Mouse (Mus musculus) gastrocnemius, adult 18-20 months (tissue): ENCODE data around the gene Nrf1. TPM values are rescaled to one million over a fixed set of nuclear protein-coding genes. Genes with fewer than 3 reads are reported as not detected.

Experiments
- DNase-seq: peaks from one replicate; pipeline ENCODE4 v3.0.0; 2021; ENCODE audit warnings: low spot score
- total RNA-seq, 2 experiments: library from RNA; stranded (reverse); gene quantifications; 2 replicates each; pipeline ENCODE4 v1.2.3; 2021

Gene Nrf1
- total RNA-seq, 2 experiments from 2014 or later, result 9.8 to 10.8 TPM

DNA sequence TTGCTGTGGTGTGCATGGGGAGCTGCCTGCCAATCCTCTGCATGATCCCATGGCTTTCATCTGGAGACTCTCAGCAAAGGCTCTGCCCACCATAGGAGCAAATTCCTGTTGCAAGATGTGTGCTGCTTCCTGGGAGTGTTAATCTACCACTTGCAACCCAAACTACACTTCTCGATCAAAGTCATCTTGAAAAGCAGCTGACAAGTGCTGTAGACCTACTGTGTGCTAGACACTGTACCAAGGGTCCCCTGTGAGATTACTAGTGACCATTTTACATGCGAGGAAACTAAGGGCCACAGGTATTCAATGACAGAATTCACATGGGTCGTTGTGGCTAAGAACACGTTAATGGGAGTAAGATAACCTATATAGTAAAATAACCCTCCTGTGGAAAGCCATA, 95.5 kb downstream of the Nrf1 start:
- DNase-seq, result no peak

DNA sequence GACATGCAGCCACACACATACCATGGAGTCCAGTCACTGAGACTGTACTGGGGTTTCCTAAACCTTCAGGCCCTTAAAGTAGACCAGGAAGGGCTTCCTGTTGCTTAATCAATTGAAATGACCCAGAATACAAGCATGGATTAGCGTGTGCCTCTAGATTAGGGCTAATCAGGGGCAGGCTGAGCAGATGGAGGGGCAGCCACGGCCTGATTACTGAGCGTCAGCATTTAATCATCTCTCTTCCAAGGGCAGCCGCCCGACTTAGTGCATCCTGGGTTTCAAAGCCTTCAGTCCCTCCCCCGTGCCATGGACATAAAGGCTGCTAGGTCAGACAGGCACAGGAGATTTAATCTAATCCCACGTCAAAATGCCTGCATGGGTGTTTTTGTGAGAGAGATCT, 99.3 kb downstream of the Nrf1 start:
- no peak for DNase-seq

DNA sequence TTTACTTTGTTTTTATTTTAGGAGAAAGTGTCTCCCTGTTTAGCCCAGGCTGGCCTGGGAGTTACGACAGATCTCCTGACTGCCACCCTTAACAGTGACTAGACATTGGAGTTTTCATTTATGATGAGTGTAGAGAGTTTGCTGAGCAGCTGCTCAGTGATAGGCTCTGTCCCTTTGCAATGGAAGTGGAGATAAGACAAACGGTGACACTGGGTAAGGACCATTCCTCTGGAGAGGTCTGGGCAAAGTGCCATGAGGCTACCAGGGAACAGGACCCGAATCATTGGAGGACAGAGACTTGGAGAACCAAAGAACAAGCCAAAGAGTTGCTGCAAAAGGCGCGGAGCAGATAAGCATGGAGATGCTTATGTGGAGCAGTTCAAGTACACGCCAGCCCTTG, 100.0 kb downstream of the Nrf1 start:
- DNase-seq, result no peak

DNA sequence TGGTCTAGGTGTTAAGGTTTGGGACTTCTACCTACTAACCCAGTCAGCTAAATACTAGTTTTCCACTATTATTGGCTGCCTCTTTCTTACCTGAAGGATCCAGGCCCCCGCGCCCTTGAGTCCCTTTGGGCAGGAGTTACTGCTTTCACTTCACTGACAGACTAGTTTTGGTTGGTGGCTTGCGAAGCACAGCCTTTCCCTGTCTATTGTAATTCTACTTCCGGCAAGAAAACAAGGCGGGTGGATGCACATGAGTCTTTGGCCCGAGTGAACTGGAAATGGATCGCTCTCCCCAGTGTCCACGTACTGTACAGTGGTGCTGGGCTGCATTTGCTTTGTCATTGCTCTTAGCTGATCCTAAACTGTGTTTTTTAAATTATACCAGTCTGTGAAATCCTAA, 102.7 kb downstream of the Nrf1 start:
- no peak for DNase-seq

DNA sequence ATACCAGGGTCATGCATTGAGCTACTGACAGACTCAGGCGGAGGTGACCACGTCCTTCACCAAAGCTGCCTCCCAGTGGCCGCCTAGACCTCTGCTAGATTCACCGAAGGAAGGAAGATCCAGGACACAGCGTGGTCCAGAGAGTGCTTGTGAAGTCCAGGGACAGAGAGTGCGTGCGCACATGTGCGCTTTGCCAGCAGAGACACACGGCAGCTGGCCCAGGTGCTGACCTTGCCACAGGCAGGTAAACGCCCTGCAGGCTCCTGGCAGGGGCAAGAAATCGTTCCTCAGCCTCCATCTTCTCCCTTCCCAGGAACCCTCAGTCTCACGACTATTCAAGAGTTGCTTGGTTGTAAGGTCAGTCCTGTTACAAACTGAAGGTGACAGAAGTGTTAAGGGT, 104.4 kb downstream of the Nrf1 start:
- DNase-seq, result no peak

DNA sequence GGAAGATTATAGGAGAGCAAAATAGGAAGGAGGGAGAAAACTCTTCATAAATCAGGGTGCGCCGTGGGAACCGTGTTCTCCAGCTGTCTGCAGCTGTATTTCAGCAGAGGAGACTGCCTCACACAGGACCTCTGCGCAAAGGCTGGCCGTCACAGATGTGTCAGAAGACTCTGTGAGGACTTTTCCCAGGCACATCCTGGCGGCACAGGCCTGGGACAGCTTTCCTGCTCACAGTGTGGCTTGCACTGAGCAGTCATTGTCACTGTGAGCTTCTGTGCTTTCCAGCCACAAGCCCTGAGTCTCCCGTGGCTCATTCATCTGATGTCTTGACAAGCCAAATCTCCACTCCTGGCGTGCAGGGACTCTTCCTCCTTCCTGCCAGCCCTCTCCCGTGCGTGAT, 104.9 kb downstream of the Nrf1 start:
- DNase-seq, result no peak

DNA sequence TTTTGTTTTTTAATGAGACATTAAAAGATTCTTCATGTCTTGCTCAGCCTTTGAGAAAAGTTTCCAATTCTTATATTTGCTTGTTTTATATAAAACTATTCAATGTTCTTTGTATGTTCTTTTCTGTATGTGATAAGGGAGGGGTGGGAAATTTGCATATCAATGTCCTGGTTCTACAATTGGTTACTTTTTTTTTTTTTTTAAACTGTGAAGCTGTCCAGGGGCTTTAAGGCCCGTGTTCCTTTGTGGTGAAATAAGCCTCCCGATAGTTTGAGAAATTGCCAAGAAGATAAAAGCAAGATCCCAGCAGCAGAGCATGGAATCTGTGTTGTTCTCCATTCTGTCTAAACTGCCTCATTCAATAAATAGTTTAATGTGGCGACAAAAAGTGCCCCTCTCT, 105.3 kb downstream of the Nrf1 start:
- no peak for DNase-seq

DNA sequence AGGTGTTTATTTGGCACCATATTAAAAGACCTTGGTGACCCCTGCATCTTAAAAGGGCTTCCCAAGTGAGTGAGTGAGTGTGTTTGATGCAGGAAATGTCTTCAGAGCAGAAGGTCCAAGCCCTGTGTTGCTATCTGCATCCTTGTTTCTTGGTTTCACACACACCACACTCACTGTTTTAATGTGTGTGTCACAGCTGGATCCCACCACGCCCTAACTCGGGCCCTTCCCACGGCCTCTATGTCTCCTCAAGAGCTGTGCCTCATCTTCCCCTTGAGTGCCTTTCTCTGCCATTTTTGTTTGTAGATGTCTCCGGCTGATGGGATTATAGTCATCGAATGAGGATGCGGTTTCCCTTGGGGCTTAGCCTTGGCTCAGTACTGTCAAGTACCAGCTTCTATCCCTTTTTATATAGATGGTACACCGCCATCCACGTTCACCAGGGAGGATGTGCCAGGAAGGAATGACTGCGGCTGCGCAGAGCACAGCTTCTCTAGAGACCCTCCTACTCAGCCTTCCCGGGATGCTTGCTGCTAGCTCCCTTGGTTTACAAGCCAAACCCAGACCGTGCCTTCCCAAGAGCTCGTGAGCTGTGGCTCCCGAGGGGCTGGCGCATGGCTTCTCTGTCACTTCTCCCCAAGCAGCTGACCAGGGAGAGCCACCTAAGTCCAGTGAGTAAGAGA, 106.1 kb downstream of the Nrf1 start:
- no peak for DNase-seq

DNA sequence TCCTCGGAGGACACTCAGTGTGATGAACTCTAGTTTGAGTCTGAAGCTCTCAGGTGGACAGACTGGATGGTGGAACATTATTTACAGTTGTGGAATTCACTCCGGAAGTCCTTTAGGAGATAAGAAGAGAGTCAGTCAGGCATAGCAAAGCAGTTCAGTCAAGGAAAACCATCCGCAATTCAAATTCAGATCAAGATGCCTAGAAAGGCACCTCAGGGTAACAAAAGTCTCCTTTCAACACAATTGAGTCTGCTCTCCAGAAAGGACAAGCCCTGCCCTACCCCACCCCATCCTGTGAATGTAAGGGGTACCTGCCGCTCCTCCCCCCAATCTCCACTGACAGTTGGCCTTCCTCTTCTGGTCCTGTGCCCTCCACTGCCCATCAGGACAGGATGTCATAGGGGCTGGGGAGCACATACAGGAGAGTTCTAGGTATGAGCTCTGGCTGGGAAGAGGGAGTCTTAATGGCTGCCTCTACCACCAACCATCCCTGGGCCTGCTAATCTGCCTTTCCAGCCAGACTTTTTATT, 111.8 kb downstream of the Nrf1 start:
- DNase-seq, result no peak

DNA sequence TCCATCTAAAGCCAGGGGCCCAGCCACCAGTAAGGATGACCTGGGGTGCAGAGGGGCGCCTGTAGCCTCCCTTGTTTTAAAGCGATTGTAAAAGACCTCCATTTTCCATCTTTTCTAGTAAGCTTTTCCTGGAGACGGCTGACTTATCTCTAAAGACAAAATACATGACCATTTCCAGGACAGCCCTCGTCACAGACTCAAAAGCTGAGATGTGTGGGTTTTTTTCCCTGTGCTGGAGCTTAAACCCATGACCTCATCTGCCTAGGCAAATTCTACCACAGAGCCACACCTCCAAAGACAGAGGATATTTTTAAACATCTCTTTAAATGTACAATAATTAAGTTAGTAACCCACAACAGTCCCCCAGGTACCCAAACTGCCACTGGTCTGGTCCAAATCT, 112.6 kb downstream of the Nrf1 start:
- no peak for DNase-seq

DNA sequence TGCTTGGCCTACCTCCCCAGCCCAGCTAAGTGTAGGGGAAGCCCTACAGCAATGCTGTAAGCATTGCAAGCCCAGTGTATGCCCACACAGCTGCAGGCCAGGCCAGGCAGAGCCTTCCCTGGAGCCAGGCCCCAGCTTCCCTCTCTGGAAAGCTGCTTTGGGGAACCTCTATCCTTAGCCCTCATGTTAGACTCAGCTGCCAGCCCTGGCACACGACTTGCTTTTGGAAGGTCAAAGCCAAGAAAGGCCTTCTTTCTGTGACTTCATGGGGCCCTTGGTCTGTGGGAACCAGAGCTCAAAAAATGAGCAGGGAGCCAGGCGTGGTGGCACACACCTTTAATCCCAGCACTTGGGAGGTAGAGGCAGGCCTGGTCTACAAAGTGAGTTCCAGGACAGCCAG, 113.8 kb downstream of the Nrf1 start:
- no peak for DNase-seq

DNA sequence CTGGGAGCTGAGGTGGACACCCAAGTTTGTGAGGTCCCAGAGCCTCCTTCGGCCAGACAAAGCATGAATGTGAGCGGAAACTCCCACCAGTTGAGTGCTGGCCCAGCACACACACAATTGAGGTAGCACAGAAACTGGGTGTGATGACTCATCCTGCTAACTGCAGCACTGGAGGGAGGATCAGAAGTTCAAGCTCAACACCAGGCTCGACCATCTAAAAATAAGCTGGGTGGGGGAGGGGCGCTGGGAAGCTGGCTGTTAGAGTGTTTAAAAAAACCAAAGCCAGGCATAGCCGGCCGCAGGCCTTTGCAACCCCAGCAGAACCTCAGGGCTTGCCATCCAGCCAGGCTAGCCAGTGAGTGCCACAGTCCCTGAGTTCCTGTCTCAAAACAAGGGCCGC, 114.3 kb downstream of the Nrf1 start:
- no peak for DNase-seq

DNA sequence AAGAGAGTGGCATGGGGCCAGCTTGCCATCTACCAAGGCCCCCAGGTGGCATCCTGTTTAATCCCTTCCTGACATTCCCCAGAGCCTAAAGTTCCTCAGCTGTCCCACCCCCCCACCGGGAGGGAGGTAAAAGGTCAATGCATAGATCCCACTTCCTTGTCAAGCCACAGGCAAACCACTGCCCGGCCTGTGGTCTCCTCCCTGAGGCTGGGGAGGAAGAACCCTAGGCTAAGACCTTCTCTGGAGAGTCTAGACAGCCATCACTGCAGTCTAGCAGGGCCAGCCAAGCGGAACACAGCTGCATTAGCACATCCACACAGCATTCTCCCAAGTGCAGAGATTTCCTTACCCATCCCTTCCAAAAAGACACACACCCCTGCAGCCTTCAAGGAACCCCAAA, 118.6 kb downstream of the Nrf1 start:
- no peak for DNase-seq

DNA sequence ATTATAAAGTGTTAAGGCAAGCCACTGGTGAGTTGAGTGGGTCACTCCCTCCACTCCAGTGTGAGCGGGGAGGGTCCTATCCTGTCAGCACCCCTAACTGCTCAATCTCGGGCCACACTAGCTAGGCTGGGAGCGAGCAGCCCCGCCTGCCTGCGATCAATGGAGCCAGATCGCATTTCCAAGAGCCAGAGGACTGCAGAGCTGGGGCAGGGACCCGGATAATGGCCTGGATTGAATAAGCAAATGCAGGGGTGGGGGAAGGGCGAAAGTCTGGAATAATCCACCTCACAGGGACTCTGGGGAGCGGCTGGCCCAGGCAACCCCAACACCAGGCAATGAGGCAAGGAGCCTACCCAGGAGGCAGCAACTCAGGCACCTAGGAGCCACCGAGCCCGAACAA, 119.4 kb downstream of the Nrf1 start:
- DNase-seq, result no peak

DNA sequence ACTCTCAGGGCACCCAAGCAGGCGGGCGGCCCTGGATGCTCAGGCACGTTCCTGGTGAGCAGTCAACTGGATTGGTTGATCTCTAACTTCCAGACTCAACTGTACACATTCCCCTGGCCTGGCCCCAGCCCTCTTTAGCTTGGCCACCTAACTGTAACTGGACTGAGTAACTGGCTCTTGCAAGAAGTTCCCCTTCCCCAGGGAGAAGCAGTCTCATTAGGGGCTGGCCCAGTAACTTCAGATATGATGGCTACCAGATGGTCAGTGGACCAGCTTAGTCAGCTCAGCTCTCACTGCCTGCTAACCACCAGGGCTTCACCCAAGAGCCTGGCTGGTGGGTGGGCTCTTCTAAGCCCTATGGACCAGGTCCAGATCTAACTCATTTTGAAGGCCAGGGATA, 120.5 kb downstream of the Nrf1 start:
- DNase-seq, result peak; percentile 32

DNA sequence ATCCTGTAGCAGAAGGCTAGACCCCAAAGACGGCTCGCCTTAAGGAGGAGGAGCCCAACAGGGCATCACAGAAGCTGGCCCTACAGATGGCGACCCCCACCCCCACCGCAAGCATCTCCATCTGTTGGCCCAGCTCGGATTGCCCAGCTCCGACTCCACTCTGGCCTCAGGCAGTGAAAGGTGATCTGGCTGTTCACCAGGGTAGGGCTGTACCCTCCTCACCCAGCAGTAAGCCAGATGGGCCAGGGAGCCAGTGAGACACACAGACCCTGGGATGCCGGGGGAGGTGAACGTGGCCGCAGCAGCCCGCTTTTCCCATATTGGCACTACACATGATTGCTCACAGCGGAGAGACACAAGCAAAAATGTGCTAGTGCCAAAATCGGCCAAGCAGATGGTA, 121.4 kb downstream of the Nrf1 start:
- DNase-seq, result no peak

DNA sequence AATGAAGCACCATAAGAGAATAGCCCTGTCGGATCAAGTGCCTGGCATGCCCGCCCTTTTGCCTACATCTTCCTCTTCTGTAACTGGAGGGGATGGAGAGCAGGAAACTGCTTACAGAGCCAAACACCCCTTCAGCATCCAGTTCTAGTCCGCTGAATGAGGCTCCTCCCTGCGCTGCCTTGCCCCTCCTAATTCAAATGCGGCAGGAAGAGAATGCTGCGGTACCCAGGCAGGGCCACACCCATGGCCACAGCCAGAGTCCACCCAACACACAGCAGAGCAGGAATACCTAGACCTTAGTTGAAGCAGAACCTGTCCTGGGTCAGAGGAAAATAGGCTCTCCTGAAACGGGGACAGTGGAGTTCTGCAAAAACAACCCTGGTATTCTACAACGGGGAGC, 123.4 kb downstream of the Nrf1 start:
- DNase-seq, result no peak

DNA sequence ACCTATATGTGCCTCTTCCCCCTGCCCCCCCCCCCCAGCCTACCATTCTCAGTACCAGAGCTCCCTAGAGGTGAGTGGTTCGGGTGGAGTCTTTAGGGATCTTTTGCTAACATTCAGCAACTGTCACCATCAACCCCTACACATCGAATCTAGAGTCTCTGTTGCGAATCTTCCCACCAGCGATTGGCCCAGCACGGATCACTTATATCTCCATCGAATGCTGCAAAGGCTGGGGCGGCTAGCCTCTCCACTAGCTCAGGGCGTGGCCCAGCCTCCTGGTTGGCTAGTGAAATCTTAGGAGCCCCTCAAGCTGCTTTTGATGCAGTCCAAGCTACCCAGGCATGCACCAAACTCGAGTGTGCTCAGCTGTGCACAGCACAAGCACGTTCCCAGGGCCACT, 124.2 kb downstream of the Nrf1 start:
- DNase-seq, result no peak

DNA sequence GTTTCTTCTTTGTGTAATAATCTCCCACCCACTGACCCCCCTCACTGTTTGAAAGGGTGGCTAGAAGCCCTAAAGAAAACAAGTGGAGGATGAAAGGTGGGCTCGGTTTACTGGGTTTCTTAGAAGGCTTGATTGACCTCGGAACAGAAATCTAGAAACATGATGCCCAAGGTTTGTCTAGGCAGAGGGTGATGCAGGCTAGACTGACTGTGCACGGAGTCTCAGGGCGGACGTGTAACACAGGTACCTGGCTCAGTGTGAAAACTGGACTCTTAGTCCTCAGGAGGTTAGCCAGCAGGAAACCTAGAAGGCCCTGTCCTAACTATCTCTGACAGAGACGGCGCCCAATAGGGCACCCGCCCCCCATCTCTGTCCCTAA, 124.6 kb downstream of the Nrf1 start:
- no peak for DNase-seq

DNA sequence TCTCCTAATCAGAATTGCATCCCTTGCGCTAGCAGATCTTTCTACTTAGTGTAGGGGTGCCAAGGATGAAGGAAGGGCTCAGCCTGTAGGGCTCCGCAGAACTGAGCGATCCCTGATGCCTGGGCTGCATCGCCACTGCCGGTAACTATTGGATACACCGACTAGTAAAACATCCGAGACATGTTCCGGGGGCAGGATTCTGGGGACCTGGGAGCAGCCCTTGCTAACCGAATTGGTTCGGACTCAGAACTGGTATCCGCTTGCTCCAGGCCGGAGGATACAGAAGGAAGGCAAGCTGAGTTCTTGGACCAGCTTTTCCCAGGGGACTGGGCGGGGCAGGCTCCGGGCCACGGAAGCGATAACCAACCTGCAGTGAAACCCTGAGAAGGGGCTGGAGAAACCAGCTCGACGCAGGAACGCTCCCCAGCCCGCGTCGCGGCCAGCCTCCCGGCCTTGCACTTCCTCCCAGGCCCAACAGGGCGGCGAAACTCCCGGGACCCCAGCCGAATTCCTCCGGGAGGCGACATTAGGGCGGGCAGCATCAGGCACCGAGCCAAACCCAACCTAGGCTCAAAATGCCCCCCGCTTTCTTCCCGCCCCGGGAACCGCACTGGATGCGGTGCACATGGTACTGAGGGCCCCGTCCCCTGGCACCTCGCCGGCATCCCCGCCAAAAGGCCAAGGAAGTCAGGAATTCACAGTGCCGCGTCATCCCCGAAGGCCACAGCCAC, 125.2 kb downstream of the Nrf1 start:
- peak; percentile 18 for DNase-seq

DNA sequence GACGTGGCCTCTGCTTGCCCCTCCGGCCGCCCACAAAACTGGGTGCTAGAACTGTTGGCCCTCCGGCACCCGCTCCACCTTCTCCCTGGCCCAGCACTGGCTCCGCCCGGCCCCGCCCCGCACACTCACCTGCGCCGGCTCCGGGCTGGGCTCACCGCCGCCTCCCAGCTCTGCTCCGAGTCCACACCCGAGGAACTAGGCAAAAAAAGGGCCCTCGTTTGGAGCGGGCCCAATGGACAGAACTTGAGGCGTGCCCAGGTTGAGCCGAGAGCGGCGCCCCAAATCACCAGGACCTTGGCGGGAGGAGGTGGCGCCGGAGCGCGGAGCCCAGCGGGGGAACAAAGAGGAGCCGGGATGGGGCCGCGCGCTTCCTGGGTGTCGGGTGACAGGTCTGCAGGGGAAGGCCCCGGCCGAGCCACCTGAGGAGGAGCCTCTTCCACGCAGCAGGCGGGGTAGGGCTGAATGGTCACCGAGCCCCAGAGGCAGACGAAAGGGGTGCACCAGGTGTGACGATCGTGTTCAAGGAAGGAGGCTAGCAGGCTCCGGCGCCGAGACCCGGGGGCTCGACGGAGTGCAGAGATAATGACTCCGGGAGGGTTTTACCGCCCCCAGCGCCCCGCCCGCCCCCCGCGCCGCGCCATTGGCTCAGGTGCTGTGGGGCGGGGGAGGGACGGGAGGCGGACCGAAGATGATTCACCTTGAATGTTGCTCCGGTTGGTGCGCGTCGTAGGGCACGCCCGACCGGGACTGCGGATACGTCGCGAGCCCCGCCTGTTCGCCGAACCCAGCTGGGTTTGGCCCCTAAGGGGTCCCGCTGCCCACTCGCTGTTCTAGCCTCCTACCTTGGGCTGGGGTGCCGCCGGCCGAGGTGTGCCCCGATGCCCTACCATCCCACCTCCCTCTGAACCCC, 126.0 kb downstream of the Nrf1 start:
- no peak for DNase-seq
